Mouse (Mus musculus): Measurements from ENCODE around the gene Homer2. TPM values are rescaled to one million over a fixed set of nuclear protein-coding genes. Genes with fewer than 3 reads are reported as not detected.

The Homer2 gene
- polyA plus RNA-seq, 1 experiment: 0.05 TPM

DNA sequence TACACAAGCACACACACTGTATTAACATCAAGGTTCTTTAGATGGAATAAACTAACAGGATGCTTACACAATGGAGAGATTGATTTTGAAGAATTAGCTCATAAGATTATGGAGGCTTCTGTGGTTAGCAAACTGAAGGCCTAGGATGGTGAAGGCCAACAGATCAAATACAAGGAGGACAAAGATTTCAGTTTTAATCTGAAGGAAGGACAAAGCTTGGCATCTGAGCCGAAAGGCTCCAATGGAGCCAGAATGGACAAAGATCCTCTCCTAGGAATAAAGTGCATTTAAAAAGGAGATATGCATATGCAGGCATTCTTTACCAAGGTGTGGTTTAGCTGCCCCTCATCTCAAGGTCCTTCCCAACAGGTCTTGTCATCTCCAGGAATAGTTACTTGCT, 137.5 kb downstream of the Homer2 start:
- H3K79me3 ChIP-seq (ENCODE audit: low read depth): no peaks in the 10 kb centered on the region
- H3ac ChIP-seq (ENCODE audit: control insufficient read depth, insufficient read length, low read depth): no peak overlapping the region
- no peak overlapping the region for H3K4me3 ChIP-seq (ENCODE audit: insufficient read depth, poor library complexity, severe bottlenecking)
- TF ChIP-seq MYOG (IDR thresholded peaks at IDR 0.05; ENCODE audit: control insufficient read depth, extremely low read depth, insufficient read length) (no peak), MAX (IDR thresholded peaks at IDR 0.05) (no peak), USF1 (IDR thresholded peaks at IDR 0.05; ENCODE audit: low read depth) (no peak), CEBPB (IDR thresholded peaks at IDR 0.05; ENCODE audit: low read depth) (no peak), CTCF (IDR thresholded peaks at IDR 0.05; ENCODE audit: control insufficient read depth, insufficient read depth, insufficient read length) (no peak)
- H3K79me2 ChIP-seq (ENCODE audit: control insufficient read depth, insufficient read depth): peaks cover 15% of the 10 kb centered on the region
- peaks cover 9% of the 10 kb centered on the region for H3K27me3 ChIP-seq (ENCODE audit: control insufficient read depth, insufficient read depth, insufficient read length)
- no peaks in the 10 kb centered on the region for H3K36me3 ChIP-seq (ENCODE audit: control insufficient read depth, insufficient read depth)

DNA sequence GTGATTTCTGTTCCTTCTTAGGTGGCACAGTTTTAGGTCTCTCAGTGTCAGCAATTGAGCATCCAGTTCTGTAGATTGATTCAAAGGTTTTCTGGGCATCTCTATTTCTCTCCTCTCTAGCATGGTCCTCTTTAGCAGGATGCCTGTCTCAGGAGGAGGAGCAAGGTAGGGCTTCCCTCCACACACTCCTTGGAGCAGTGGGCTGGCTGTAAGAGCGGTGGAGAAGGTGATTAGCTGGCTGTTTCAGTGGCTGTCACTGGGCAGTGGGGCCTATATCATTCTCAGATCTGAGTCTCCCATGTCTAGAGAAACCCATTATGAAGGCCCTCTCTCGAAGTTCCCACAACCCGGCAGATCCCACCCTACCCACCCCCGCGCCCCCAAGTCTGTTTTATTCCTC, 139.9 kb downstream of the Homer2 start:
- Histone ChIP-seq H3K36me3 (ENCODE audit: control insufficient read depth, insufficient read depth) (no peaks in the 10 kb centered on the region), H3K79me2 (ENCODE audit: control insufficient read depth, insufficient read depth) (no peaks in the 10 kb centered on the region), H3K27me3 (ENCODE audit: control insufficient read depth, insufficient read depth, insufficient read length) (peaks cover 22% of the 10 kb centered on the region), H3K79me3 (ENCODE audit: low read depth) (no peaks in the 10 kb centered on the region), H3ac (ENCODE audit: control insufficient read depth, insufficient read length, low read depth) (no peak overlapping the region), H3K4me3 (ENCODE audit: insufficient read depth, poor library complexity, severe bottlenecking) (no peak overlapping the region)
- TF ChIP-seq CEBPB (IDR thresholded peaks at IDR 0.05; ENCODE audit: low read depth): no peak
- no peak for TF ChIP-seq USF1 (IDR thresholded peaks at IDR 0.05; ENCODE audit: low read depth)
- TF ChIP-seq MYOG (IDR thresholded peaks at IDR 0.05; ENCODE audit: control insufficient read depth, extremely low read depth, insufficient read length): no peak
- TF ChIP-seq FOSL1 (IDR thresholded peaks at IDR 0.05; ENCODE audit: insufficient read depth, low read length, poor library complexity, severe bottlenecking): no peak
- no peak for TF ChIP-seq MAX (IDR thresholded peaks at IDR 0.05)
- no peak for TF ChIP-seq MYOD1 (IDR thresholded peaks at IDR 0.05; ENCODE audit: control insufficient read depth, insufficient read length, low read depth)
- no peak for TF ChIP-seq CTCF (IDR thresholded peaks at IDR 0.05; ENCODE audit: control insufficient read depth, insufficient read depth, insufficient read length)

DNA sequence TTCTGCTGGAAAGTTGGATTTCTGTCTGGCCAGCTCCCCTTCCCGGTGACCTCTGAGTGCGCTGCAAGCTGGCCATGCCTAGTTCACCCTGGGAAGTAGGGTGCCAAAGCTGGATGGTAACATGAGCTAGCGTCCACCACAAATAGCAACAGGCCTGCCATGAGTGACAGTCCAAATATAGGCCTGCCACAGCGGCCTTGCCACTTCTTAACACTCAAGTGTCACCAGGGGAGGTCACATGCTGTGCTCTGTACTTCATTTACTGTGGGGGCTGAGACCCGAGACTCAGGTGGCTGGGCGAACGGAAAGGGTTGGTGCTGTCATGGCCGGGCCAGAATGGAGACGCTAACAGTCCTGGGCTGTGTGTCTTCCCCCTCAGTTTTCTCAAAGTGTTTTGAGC, 140.4 kb downstream of the Homer2 start, which contains the start of gene Fsd2:
TSS of gene Fsd2 (minus strand) at position 53 of the 400 bp plus-strand sequence.
- Histone ChIP-seq H3K27me3 (ENCODE audit: control insufficient read depth, insufficient read depth, insufficient read length) (peaks cover 22% of the 10 kb centered on the region), H3K36me3 (ENCODE audit: control insufficient read depth, insufficient read depth) (no peaks in the 10 kb centered on the region), H3K4me3 (ENCODE audit: insufficient read depth, poor library complexity, severe bottlenecking) (no peak within 1 kb of the TSS), H3ac (ENCODE audit: control insufficient read depth, insufficient read length, low read depth) (no peak within 1 kb of the TSS), H3K79me3 (ENCODE audit: low read depth) (no peaks in the 10 kb centered on the region), H3K79me2 (ENCODE audit: control insufficient read depth, insufficient read depth) (no peaks in the 10 kb centered on the region)
- TF ChIP-seq MAX (IDR thresholded peaks at IDR 0.05) (no peak), MYOD1 (IDR thresholded peaks at IDR 0.05; ENCODE audit: control insufficient read depth, insufficient read length, low read depth) (no peak), CEBPB (IDR thresholded peaks at IDR 0.05; ENCODE audit: low read depth) (no peak), CTCF (IDR thresholded peaks at IDR 0.05; ENCODE audit: control insufficient read depth, insufficient read depth, insufficient read length) (no peak), MYOG (IDR thresholded peaks at IDR 0.05; ENCODE audit: control insufficient read depth, extremely low read depth, insufficient read length) (no peak)

DNA sequence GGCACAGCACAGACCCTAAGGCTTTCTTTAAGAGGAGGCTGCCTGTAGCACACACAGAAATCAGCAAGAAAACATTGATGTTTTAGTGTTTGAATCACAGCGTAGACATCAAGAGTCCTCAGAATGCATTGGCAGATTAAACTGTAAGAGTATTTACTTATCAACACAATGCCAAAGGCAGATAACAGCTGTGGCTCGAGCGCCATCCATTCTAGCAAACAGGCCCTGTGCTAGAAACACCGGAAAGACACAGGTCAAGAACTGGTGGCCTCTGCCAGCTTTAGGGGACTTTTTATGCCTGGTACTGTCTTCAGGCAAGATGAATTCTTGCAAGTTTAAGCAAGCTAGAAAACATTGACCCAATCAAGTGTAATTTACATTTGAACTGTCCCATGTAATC, 141.0 kb downstream of the Homer2 start:
- Histone ChIP-seq H3K79me2 (ENCODE audit: control insufficient read depth, insufficient read depth) (no peaks in the 10 kb centered on the region), H3K36me3 (ENCODE audit: control insufficient read depth, insufficient read depth) (no peaks in the 10 kb centered on the region), H3K79me3 (ENCODE audit: low read depth) (no peaks in the 10 kb centered on the region), H3K4me3 (ENCODE audit: insufficient read depth, poor library complexity, severe bottlenecking) (no peak overlapping the region), H3K27me3 (ENCODE audit: control insufficient read depth, insufficient read depth, insufficient read length) (peaks cover 22% of the 10 kb centered on the region), H3ac (ENCODE audit: control insufficient read depth, insufficient read length, low read depth) (no peak overlapping the region)
- TF ChIP-seq FOSL1 (IDR thresholded peaks at IDR 0.05; ENCODE audit: insufficient read depth, low read length, poor library complexity, severe bottlenecking): no peak
- TF ChIP-seq USF1 (IDR thresholded peaks at IDR 0.05; ENCODE audit: low read depth): no peak
- TF ChIP-seq MYOG (IDR thresholded peaks at IDR 0.05; ENCODE audit: control insufficient read depth, extremely low read depth, insufficient read length): no peak
- no peak for TF ChIP-seq MAX (IDR thresholded peaks at IDR 0.05)
- TF ChIP-seq CEBPB (IDR thresholded peaks at IDR 0.05; ENCODE audit: low read depth): no peak
- no peak for TF ChIP-seq MYOD1 (IDR thresholded peaks at IDR 0.05; ENCODE audit: control insufficient read depth, insufficient read length, low read depth)
- TF ChIP-seq CTCF (IDR thresholded peaks at IDR 0.05; ENCODE audit: control insufficient read depth, insufficient read depth, insufficient read length): no peak

DNA sequence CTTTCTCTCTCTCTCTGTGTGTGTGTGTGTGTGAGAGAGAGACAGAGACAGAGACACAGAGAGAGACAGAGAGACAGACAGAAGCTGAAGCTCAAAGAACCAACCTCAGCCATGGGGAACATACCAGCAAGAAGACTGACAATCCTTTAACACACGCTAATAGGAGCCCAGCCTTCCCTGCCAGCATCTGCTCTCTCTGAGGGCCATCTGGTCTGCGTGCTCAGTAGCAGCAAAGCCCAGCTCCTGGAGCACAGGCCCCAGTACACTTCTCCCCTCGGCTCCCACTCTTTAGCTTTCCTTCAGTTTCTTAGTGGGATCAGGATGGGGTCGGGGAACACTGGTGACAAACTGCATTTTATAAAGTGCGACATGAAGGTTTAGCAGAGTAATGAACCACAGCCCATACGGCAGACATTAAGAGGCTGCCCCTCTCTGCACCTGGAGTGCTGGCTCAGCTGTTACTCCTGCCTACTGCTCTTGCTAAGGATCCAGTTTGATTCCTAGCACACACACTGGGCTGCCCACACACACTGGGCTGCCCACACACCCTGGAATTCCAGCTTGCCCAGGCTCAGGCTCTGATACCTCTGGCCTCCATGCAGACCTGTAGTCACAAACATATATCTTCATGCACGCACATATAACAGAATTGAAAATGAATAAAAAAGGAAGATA, 141.8 kb downstream of the Homer2 start:
- no peaks in the 10 kb centered on the region for H3K79me3 ChIP-seq (ENCODE audit: low read depth)
- no peaks in the 10 kb centered on the region for H3K79me2 ChIP-seq (ENCODE audit: control insufficient read depth, insufficient read depth)
- no peaks in the 10 kb centered on the region for H3K36me3 ChIP-seq (ENCODE audit: control insufficient read depth, insufficient read depth)
- no peak overlapping the region for H3K4me3 ChIP-seq (ENCODE audit: insufficient read depth, poor library complexity, severe bottlenecking)
- H3ac ChIP-seq (ENCODE audit: control insufficient read depth, insufficient read length, low read depth): no peak overlapping the region
- H3K27me3 ChIP-seq (ENCODE audit: control insufficient read depth, insufficient read depth, insufficient read length): peaks cover 22% of the 10 kb centered on the region
- TF ChIP-seq CEBPB (IDR thresholded peaks at IDR 0.05; ENCODE audit: low read depth) (no peak), USF1 (IDR thresholded peaks at IDR 0.05; ENCODE audit: low read depth) (no peak), CTCF (IDR thresholded peaks at IDR 0.05; ENCODE audit: control insufficient read depth, insufficient read depth, insufficient read length) (no peak)

DNA sequence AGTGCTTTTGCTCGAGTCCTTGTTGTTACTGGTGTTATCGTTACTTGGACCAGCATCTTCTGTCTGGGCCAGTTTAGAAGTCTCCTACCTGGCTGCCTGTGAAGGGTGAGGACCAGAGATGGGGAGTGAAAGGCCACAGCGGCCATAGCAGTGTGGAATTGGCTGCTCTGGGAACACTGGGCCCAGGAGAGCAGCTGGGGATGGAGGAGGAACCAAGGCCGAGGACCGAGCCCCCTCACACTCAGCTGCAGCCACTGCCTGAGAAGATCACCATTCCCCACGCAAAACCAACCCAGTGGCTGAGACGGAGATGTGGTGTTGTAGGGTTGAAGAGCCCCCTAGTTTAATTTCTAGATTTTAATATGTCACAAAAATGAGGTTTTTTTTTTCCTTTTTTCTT, 142.6 kb downstream of the Homer2 start:
- TF ChIP-seq USF1 (IDR thresholded peaks at IDR 0.05; ENCODE audit: low read depth) (no peak), MYOG (IDR thresholded peaks at IDR 0.05; ENCODE audit: control insufficient read depth, extremely low read depth, insufficient read length) (no peak), MAX (IDR thresholded peaks at IDR 0.05) (no peak), FOSL1 (IDR thresholded peaks at IDR 0.05; ENCODE audit: insufficient read depth, low read length, poor library complexity, severe bottlenecking) (no peak), CEBPB (IDR thresholded peaks at IDR 0.05; ENCODE audit: low read depth) (no peak), MYOD1 (IDR thresholded peaks at IDR 0.05; ENCODE audit: control insufficient read depth, insufficient read length, low read depth) (no peak), CTCF (IDR thresholded peaks at IDR 0.05; ENCODE audit: control insufficient read depth, insufficient read depth, insufficient read length) (no peak)
- peaks cover 27% of the 10 kb centered on the region for H3K27me3 ChIP-seq (ENCODE audit: control insufficient read depth, insufficient read depth, insufficient read length)
- no peaks in the 10 kb centered on the region for H3K36me3 ChIP-seq (ENCODE audit: control insufficient read depth, insufficient read depth)
- H3K79me2 ChIP-seq (ENCODE audit: control insufficient read depth, insufficient read depth): no peaks in the 10 kb centered on the region
- no peak overlapping the region for H3ac ChIP-seq (ENCODE audit: control insufficient read depth, insufficient read length, low read depth)
- no peak overlapping the region for H3K4me3 ChIP-seq (ENCODE audit: insufficient read depth, poor library complexity, severe bottlenecking)
- no peaks in the 10 kb centered on the region for H3K79me3 ChIP-seq (ENCODE audit: low read depth)
